Mouse (Mus musculus) erythroblast, embryonic 14.5 days (primary cell): ENCODE data around the gene Sh3rf1.

Experiments used
- GATA1 ChIP-seq: IDR thresholded peaks from 2 replicates; pipeline ENCODE4 v1.6.1; 2012; ENCODE audit warnings: low read length, inconsistent platforms, mixed read lengths
- TAL1 ChIP-seq: IDR thresholded peaks from 3 replicates; pipeline ENCODE4 v1.6.1; 2012; ENCODE audit warnings: low read length, inconsistent platforms, mixed read lengths

GRCm38 (mm10) chr8:61239576-61239975, 15.9 kb downstream of the Sh3rf1 start:
- no peak for TF ChIP-seq GATA1
- no peak for TF ChIP-seq TAL1
